Mouse (Mus musculus): Measurements from ENCODE around the gene Smarcad1. TPM values are rescaled to one million over a fixed set of nuclear protein-coding genes. Genes with fewer than 3 reads are reported as not detected.
"Not testable (repeated sequence)": the region's sequence is repeated elsewhere in the genome, so short reads cannot be mapped to it uniquely, and the experiment has no call there.

Smarcad1 gene
- polyA plus RNA-seq, 1 experiment from 2014 or later: 67.1 TPM

GRCm38 (mm10) chr6:65025130-65025529, 17.3 kb upstream of the Smarcad1 start:
- H3K4me1 ChIP-seq: no peaks in the 10 kb centered on the region
- no peaks in the 10 kb centered on the region for H3K36me3 ChIP-seq
- WGBS: 89% methylated on average over 4 of the region's 4 CpGs
- H3K9me3 ChIP-seq: no peaks in the 10 kb centered on the region
- no peaks in the 10 kb centered on the region for H3K27me3 ChIP-seq (ENCODE audit: insufficient read depth, poor library complexity, severe bottlenecking)
- no peak overlapping the region for H3K27ac ChIP-seq
- DNase-seq (ENCODE audit: low spot score): no peak
- no peak overlapping the region for H3K4me3 ChIP-seq

- no peaks in the 10 kb centered on the region for H3K36me3 ChIP-seq
- 82% methylated on average over 2 of the region's 2 CpGs for WGBS
- H3K27me3 ChIP-seq (ENCODE audit: insufficient read depth, poor library complexity, severe bottlenecking): no peaks in the 10 kb centered on the region
- H3K27ac ChIP-seq: no peak overlapping the region
- no peak overlapping the region for H3K4me3 ChIP-seq
- H3K4me1 ChIP-seq: no peaks in the 10 kb centered on the region
- no peak for DNase-seq (ENCODE audit: low spot score)
- H3K9me3 ChIP-seq: no peaks in the 10 kb centered on the region
Observed at GRCm38 (mm10) chr6:65034661-65035060, 7.7 kb upstream of the Smarcad1 start.

DNA sequence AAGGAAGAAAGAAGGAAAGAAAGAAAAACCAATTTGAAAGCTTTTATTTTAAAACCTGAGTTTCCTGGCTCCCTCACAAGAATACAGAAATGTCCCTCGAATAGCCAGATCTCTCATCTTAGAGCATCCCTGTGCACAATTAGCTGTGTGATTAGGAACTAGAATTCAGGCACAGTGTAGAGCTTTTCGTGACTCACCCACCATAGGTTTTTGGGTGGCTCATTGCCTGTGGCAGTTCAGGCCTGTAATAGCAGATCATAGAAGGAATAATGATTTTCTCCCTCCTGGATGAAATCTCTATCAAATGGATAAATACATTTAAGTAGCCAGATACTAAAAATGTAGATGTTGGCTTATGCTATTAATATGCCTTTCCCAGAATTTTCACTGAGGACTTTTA, 6.9 kb upstream of the Smarcad1 start:
- Histone ChIP-seq H3K4me1 (no peaks in the 10 kb centered on the region), H3K27ac (no peak overlapping the region), H3K9me3 (no peaks in the 10 kb centered on the region), H3K36me3 (no peaks in the 10 kb centered on the region), H3K27me3 (ENCODE audit: insufficient read depth, poor library complexity, severe bottlenecking) (no peaks in the 10 kb centered on the region), H3K4me3 (no peak overlapping the region)
- 72% methylated on average over 2 of the region's 2 CpGs for WGBS
- no peak for DNase-seq (ENCODE audit: low spot score)

DNA sequence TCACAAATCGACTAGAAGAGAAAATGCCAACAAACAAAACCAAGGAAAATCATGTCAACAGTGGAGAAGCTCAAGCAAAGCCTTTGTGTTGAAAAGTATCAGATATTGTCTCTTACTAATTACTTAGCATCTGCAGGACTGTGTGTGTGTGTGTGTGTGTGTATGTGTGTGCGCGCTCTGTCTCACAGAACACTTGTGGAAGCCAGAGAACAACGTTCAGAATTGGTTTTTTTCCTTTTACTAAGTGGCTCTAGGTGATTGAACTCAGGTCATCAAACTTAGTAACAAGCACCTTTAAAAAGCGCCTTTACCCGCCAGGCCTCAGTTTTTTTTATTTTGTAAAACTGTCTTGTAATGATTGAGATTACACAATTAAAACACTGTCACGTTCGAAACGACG, 451 bp upstream of the Smarcad1 start:
- H3K4me3 ChIP-seq: peak overlapping the region; percentile 92
- H3K4me1 ChIP-seq: peaks cover 5% of the 10 kb centered on the region; the same call in 1 of the 2 replicates
- peaks cover 31% of the 10 kb centered on the region for H3K36me3 ChIP-seq
- H3K9me3 ChIP-seq: no peaks in the 10 kb centered on the region
- no peaks in the 10 kb centered on the region for H3K27me3 ChIP-seq (ENCODE audit: insufficient read depth, poor library complexity, severe bottlenecking)
- DNase-seq (ENCODE audit: low spot score): no peak
- peak overlapping the region; percentile 99 for H3K27ac ChIP-seq
- 42% methylated on average over 10 of the region's 10 CpGs for WGBS

DNA sequence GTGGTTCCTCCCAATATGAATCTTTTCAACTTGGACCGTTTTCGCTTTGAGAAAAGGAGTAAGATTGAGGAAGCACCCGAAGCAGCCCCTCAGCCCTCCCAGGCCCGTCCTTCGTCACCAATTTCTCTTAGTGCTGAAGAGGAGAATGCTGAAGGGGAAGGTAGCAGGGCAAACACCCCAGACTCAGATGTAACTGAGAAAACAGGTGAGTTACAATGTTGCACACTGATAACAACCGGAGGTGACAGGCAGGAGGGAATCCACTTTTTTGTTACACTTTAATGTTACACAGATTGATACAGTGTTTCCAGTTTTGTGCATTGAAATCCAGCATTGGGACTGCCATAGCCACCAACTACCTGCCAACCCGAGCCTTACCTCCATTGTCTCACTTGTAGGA, 858 bp downstream of the Smarcad1 start:
- Histone ChIP-seq H3K4me3 (peak overlapping the region; percentile 92), H3K27me3 (ENCODE audit: insufficient read depth, poor library complexity, severe bottlenecking) (no peaks in the 10 kb centered on the region), H3K4me1 (peaks cover 5% of the 10 kb centered on the region; the same call in 1 of the 2 replicates), H3K36me3 (peaks cover 42% of the 10 kb centered on the region), H3K9me3 (no peaks in the 10 kb centered on the region), H3K27ac (peak overlapping the region; percentile 99)
- DNase-seq (ENCODE audit: low spot score): no peak
- WGBS: 20% methylated on average over 7 of the region's 7 CpGs

- no peak for DNase-seq (ENCODE audit: low spot score)
- Histone ChIP-seq H3K27ac (no peak overlapping the region), H3K4me1 (no peaks in the 10 kb centered on the region), H3K9me3 (no peaks in the 10 kb centered on the region), H3K27me3 (ENCODE audit: insufficient read depth, poor library complexity, severe bottlenecking) (no peaks in the 10 kb centered on the region), H3K4me3 (no peak overlapping the region), H3K36me3 (peaks cover 93% of the 10 kb centered on the region)
- 95% methylated on average over 4 of the region's 4 CpGs for WGBS
Observed at GRCm38 (mm10) chr6:65049100-65049499, 6.7 kb downstream of the Smarcad1 start.

GRCm38 (mm10) chr6:65056620-65057019, 14.2 kb downstream of the Smarcad1 start:
- Histone ChIP-seq H3K27me3 (ENCODE audit: insufficient read depth, poor library complexity, severe bottlenecking) (no peaks in the 10 kb centered on the region), H3K9me3 (no peaks in the 10 kb centered on the region), H3K4me3 (no peak overlapping the region), H3K27ac (no peak overlapping the region), H3K36me3 (peaks cover 89% of the 10 kb centered on the region), H3K4me1 (no peaks in the 10 kb centered on the region)
- 84% methylated on average over 5 of the region's 5 CpGs for WGBS
- no peak for DNase-seq (ENCODE audit: low spot score)

- H3K4me1 ChIP-seq; H3K27me3 ChIP-seq (ENCODE audit: insufficient read depth, poor library complexity, severe bottlenecking); H3K27ac ChIP-seq; DNase-seq (ENCODE audit: low spot score); H3K4me3 ChIP-seq; H3K9me3 ChIP-seq: not testable (repeated sequence)
- WGBS: 81% methylated on average over 4 of the region's 4 CpGs
- H3K36me3 ChIP-seq: peaks cover 89% of the 10 kb centered on the region
Observed at GRCm38 (mm10) chr6:65057137-65057536, 14.8 kb downstream of the Smarcad1 start.

DNA sequence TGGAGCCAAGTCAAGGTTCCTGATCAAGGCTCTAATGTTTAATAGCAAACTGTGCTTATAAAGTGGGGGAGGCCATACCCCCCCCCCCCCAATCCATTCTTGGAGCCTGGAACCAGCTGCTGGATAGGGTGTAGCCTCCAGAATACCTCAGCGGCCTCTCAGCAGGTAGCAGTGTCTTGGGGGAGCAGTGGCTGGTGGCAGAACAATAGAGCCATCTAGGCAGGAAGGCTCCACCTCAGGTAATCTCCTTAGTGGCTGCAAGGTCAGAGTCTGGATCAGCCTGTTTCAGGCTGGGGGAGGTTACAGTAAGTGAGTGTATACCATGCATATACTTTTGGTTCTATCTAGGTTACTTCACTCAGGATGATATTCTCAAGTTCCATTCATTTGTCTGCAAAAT, 18.7 kb downstream of the Smarcad1 start:
- peaks cover 84% of the 10 kb centered on the region for H3K36me3 ChIP-seq
- whole genome bisulfite sequencing: 88% methylated on average over 1 of the region's 1 CpGs

GRCm38 (mm10) chr6:65075201-65075600, 32.8 kb downstream of the Smarcad1 start:
- no peak for DNase-seq (ENCODE audit: low spot score)
- no peaks in the 10 kb centered on the region for H3K9me3 ChIP-seq
- H3K36me3 ChIP-seq: peaks cover 62% of the 10 kb centered on the region
- 84% methylated on average over 2 of the region's 2 CpGs for WGBS
- H3K27me3 ChIP-seq (ENCODE audit: insufficient read depth, poor library complexity, severe bottlenecking): no peaks in the 10 kb centered on the region
- H3K4me1 ChIP-seq: no peaks in the 10 kb centered on the region
- H3K4me3 ChIP-seq: no peak overlapping the region
- H3K27ac ChIP-seq: no peak overlapping the region

More for the DNA sequence above, 18.7 kb downstream of the Smarcad1 start:
- no peaks in the 10 kb centered on the region for H3K9me3 ChIP-seq
- DNase-seq (ENCODE audit: low spot score): no peak
- no peaks in the 10 kb centered on the region for H3K27me3 ChIP-seq (ENCODE audit: insufficient read depth, poor library complexity, severe bottlenecking)
- H3K4me1 ChIP-seq: no peaks in the 10 kb centered on the region
- H3K27ac ChIP-seq: no peak overlapping the region
- no peak overlapping the region for H3K4me3 ChIP-seq

GRCm38 (mm10) chr6:65079139-65079538, 36.8 kb downstream of the Smarcad1 start:
- H3K9me3 ChIP-seq: no peaks in the 10 kb centered on the region
- no peaks in the 10 kb centered on the region for H3K4me1 ChIP-seq
- 90% methylated on average over 1 of the region's 1 CpGs for WGBS
- H3K27ac ChIP-seq: no peak overlapping the region
- no peak for DNase-seq (ENCODE audit: low spot score)
- peaks cover 44% of the 10 kb centered on the region for H3K36me3 ChIP-seq
- H3K27me3 ChIP-seq (ENCODE audit: insufficient read depth, poor library complexity, severe bottlenecking): no peaks in the 10 kb centered on the region
- H3K4me3 ChIP-seq: no peak overlapping the region

- peaks cover 73% of the 10 kb centered on the region for H3K36me3 ChIP-seq
- 86% methylated on average over 2 of the region's 2 CpGs for WGBS
- no peaks in the 10 kb centered on the region for H3K9me3 ChIP-seq
- no peaks in the 10 kb centered on the region for H3K4me1 ChIP-seq
- no peaks in the 10 kb centered on the region for H3K27me3 ChIP-seq (ENCODE audit: insufficient read depth, poor library complexity, severe bottlenecking)
- H3K27ac ChIP-seq: no peak overlapping the region
- DNase-seq (ENCODE audit: low spot score): no peak
- no peak overlapping the region for H3K4me3 ChIP-seq
Observed at GRCm38 (mm10) chr6:65114902-65115301, 72.5 kb downstream of the Smarcad1 start.

DNA sequence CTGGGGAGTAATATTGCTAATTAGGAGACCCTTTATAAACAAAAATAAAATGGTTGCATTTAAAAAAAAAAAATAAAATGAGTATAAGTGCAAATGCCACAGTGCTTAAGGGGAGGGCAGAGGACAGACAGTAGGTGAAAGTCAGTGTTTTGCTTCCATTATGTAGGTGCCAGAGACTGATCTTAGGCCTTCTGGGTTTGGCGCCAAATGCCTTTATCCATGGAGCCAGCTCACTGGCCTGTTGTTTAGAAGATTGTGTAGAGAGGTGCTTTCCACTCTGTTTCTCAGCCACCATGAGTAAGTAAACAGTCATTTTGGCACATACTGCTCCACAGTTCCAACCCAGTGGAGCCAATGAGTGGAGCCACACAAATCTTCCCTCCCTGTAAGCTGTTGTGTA, 75.2 kb downstream of the Smarcad1 start:
- Histone ChIP-seq H3K4me3 (no peak overlapping the region), H3K27me3 (ENCODE audit: insufficient read depth, poor library complexity, severe bottlenecking) (no peaks in the 10 kb centered on the region), H3K4me1 (no peaks in the 10 kb centered on the region), H3K27ac (no peak overlapping the region), H3K36me3 (peaks cover 50% of the 10 kb centered on the region), H3K9me3 (no peaks in the 10 kb centered on the region)
- WGBS: 81% methylated on average over 1 of the region's 1 CpGs
- DNase-seq (ENCODE audit: low spot score): no peak

GRCm38 (mm10) chr6:65126074-65126726, 83.8 kb downstream of the Smarcad1 start:
- WGBS: 35% methylated on average over 2 of the region's 2 CpGs
- H3K9me3 ChIP-seq: no peaks in the 10 kb centered on the region
- no peaks in the 10 kb centered on the region for H3K4me1 ChIP-seq
- H3K36me3 ChIP-seq: no peaks in the 10 kb centered on the region
- no peak for DNase-seq (ENCODE audit: low spot score)
- H3K27me3 ChIP-seq (ENCODE audit: insufficient read depth, poor library complexity, severe bottlenecking): no peaks in the 10 kb centered on the region
- no peak overlapping the region for H3K4me3 ChIP-seq
- no peak overlapping the region for H3K27ac ChIP-seq

All from heart, embryonic 10.5 days (tissue).